Mouse (Mus musculus): Measurements from ENCODE around the gene Gm10643. TPM values are rescaled to one million over a fixed set of nuclear protein-coding genes. Genes with fewer than 3 reads are reported as not detected.

The Gm10643 gene
- polyA plus RNA-seq, 1 experiment from 2014 or later = 1.2 TPM

GRCm38 (mm10) chr8:84076412-84076811, 11.5 kb upstream of the Gm10643 start:
- H3K9ac ChIP-seq (ENCODE audit: low read length) = no peak overlapping the region
- 87% methylated on average over 1 of the region's 1 CpGs for WGBS
- H3K36me3 ChIP-seq (ENCODE audit: control insufficient read depth, insufficient read depth, low read length) = peaks cover 12% of the 10 kb centered on the region
- no peaks in the 10 kb centered on the region for H3K27me3 ChIP-seq (ENCODE audit: control insufficient read depth, insufficient read depth, low read depth, low read length)
- H3K4me3 ChIP-seq (ENCODE audit: low read length) = no peak overlapping the region
- peaks cover 7% of the 10 kb centered on the region for H3K4me1 ChIP-seq (replicated peaks; ENCODE audit: control insufficient read depth, insufficient read depth, low read length)
- no peak overlapping the region for H3K4me2 ChIP-seq (ENCODE audit: low read depth, low read length)
- H3K9me3 ChIP-seq (ENCODE audit: control insufficient read depth, low read length) = no peaks in the 10 kb centered on the region
- ATAC-seq (ENCODE audit: low read depth) = no peak
- no peak overlapping the region for H3K27ac ChIP-seq (ENCODE audit: low read length)

- Histone ChIP-seq H3K9me3 (ENCODE audit: control insufficient read depth, low read length) (no peaks in the 10 kb centered on the region), H3K4me2 (ENCODE audit: low read depth, low read length) (no peak overlapping the region), H3K27me3 (ENCODE audit: control insufficient read depth, insufficient read depth, low read depth, low read length) (no peaks in the 10 kb centered on the region), H3K36me3 (ENCODE audit: control insufficient read depth, insufficient read depth, low read length) (peaks cover 4% of the 10 kb centered on the region; the same call in 1 of the 2 replicates), H3K4me1 (replicated peaks; ENCODE audit: control insufficient read depth, insufficient read depth, low read length) (peaks cover 16% of the 10 kb centered on the region), H3K9ac (ENCODE audit: low read length) (no peak overlapping the region), H3K27ac (ENCODE audit: low read length) (no peak overlapping the region), H3K4me3 (ENCODE audit: low read length) (no peak overlapping the region)
- ATAC-seq (ENCODE audit: low read depth) = no peak
- WGBS = 65% methylated on average over 10 of the region's 10 CpGs
Measured at GRCm38 (mm10) chr8:84073230-84073976, 8.5 kb upstream of the Gm10643 start.

- Histone ChIP-seq H3K9ac (ENCODE audit: low read length) (no peak overlapping the region), H3K4me3 (ENCODE audit: low read length) (no peak overlapping the region), H3K36me3 (ENCODE audit: control insufficient read depth, insufficient read depth, low read length) (peaks cover 4% of the 10 kb centered on the region; the same call in 1 of the 2 replicates), H3K27me3 (ENCODE audit: control insufficient read depth, insufficient read depth, low read depth, low read length) (no peaks in the 10 kb centered on the region), H3K9me3 (ENCODE audit: control insufficient read depth, low read length) (no peaks in the 10 kb centered on the region), H3K27ac (ENCODE audit: low read length) (no peak overlapping the region), H3K4me1 (replicated peaks; ENCODE audit: control insufficient read depth, insufficient read depth, low read length) (peaks cover 26% of the 10 kb centered on the region), H3K4me2 (ENCODE audit: low read depth, low read length) (no peak overlapping the region)
- ATAC-seq (ENCODE audit: low read depth) = no peak
- 86% methylated on average over 10 of the region's 10 CpGs for WGBS
Measured at GRCm38 (mm10) chr8:84072321-84072720, 7.4 kb upstream of the Gm10643 start.

- no peak overlapping the region for H3K4me3 ChIP-seq (ENCODE audit: low read length)
- no peak overlapping the region for H3K4me2 ChIP-seq (ENCODE audit: low read depth, low read length)
- no peak overlapping the region for H3K27ac ChIP-seq (ENCODE audit: low read length)
- ATAC-seq (ENCODE audit: low read depth) = no peak
- WGBS = 54% methylated on average over 3 of the region's 3 CpGs
- H3K4me1 ChIP-seq (replicated peaks; ENCODE audit: control insufficient read depth, insufficient read depth, low read length) = peaks cover 26% of the 10 kb centered on the region
- H3K36me3 ChIP-seq (ENCODE audit: control insufficient read depth, insufficient read depth, low read length) = peaks cover 4% of the 10 kb centered on the region; the same call in 1 of the 2 replicates
- no peak overlapping the region for H3K9ac ChIP-seq (ENCODE audit: low read length)
- no peaks in the 10 kb centered on the region for H3K9me3 ChIP-seq (ENCODE audit: control insufficient read depth, low read length)
- no peaks in the 10 kb centered on the region for H3K27me3 ChIP-seq (ENCODE audit: control insufficient read depth, insufficient read depth, low read depth, low read length)
Measured at GRCm38 (mm10) chr8:84071921-84072320, 7.0 kb upstream of the Gm10643 start.

GRCm38 (mm10) chr8:84070667-84071066, 5.7 kb upstream of the Gm10643 start:
- Histone ChIP-seq H3K27ac (ENCODE audit: low read length) (no peak overlapping the region), H3K36me3 (ENCODE audit: control insufficient read depth, insufficient read depth, low read length) (peaks cover 4% of the 10 kb centered on the region; the same call in 1 of the 2 replicates), H3K4me2 (ENCODE audit: low read depth, low read length) (no peak overlapping the region), H3K4me1 (replicated peaks; ENCODE audit: control insufficient read depth, insufficient read depth, low read length) (peaks cover 26% of the 10 kb centered on the region), H3K9ac (ENCODE audit: low read length) (no peak overlapping the region), H3K27me3 (ENCODE audit: control insufficient read depth, insufficient read depth, low read depth, low read length) (no peaks in the 10 kb centered on the region), H3K4me3 (ENCODE audit: low read length) (no peak overlapping the region), H3K9me3 (ENCODE audit: control insufficient read depth, low read length) (no peaks in the 10 kb centered on the region)
- ATAC-seq (ENCODE audit: low read depth) = no peak
- 78% methylated on average over 2 of the region's 2 CpGs for WGBS

GRCm38 (mm10) chr8:84070241-84070640, 5.3 kb upstream of the Gm10643 start:
- H3K36me3 ChIP-seq (ENCODE audit: control insufficient read depth, insufficient read depth, low read length) = peaks cover 4% of the 10 kb centered on the region; the same call in 1 of the 2 replicates
- H3K4me2 ChIP-seq (ENCODE audit: low read depth, low read length) = no peak overlapping the region
- 74% methylated on average over 5 of the region's 5 CpGs for WGBS
- H3K9ac ChIP-seq (ENCODE audit: low read length) = no peak overlapping the region
- H3K4me3 ChIP-seq (ENCODE audit: low read length) = no peak overlapping the region
- H3K27ac ChIP-seq (ENCODE audit: low read length) = no peak overlapping the region
- no peak for ATAC-seq (ENCODE audit: low read depth)
- H3K4me1 ChIP-seq (replicated peaks; ENCODE audit: control insufficient read depth, insufficient read depth, low read length) = peaks cover 26% of the 10 kb centered on the region
- no peaks in the 10 kb centered on the region for H3K27me3 ChIP-seq (ENCODE audit: control insufficient read depth, insufficient read depth, low read depth, low read length)
- no peaks in the 10 kb centered on the region for H3K9me3 ChIP-seq (ENCODE audit: control insufficient read depth, low read length)

GRCm38 (mm10) chr8:84069750-84070149, 4.8 kb upstream of the Gm10643 start:
- no peak for ATAC-seq (ENCODE audit: low read depth)
- no peak overlapping the region for H3K27ac ChIP-seq (ENCODE audit: low read length)
- H3K36me3 ChIP-seq (ENCODE audit: control insufficient read depth, insufficient read depth, low read length) = no peaks in the 10 kb centered on the region
- H3K9me3 ChIP-seq (ENCODE audit: control insufficient read depth, low read length) = no peaks in the 10 kb centered on the region
- no peak overlapping the region for H3K4me2 ChIP-seq (ENCODE audit: low read depth, low read length)
- peaks cover 26% of the 10 kb centered on the region for H3K4me1 ChIP-seq (replicated peaks; ENCODE audit: control insufficient read depth, insufficient read depth, low read length)
- 57% methylated on average over 2 of the region's 2 CpGs for WGBS
- no peaks in the 10 kb centered on the region for H3K27me3 ChIP-seq (ENCODE audit: control insufficient read depth, insufficient read depth, low read depth, low read length)
- no peak overlapping the region for H3K9ac ChIP-seq (ENCODE audit: low read length)
- H3K4me3 ChIP-seq (ENCODE audit: low read length) = no peak overlapping the region

GRCm38 (mm10) chr8:84069169-84069568, 4.2 kb upstream of the Gm10643 start:
- Histone ChIP-seq H3K4me2 (ENCODE audit: low read depth, low read length) (no peak overlapping the region), H3K4me3 (ENCODE audit: low read length) (no peak overlapping the region), H3K4me1 (replicated peaks; ENCODE audit: control insufficient read depth, insufficient read depth, low read length) (peaks cover 26% of the 10 kb centered on the region), H3K36me3 (ENCODE audit: control insufficient read depth, insufficient read depth, low read length) (no peaks in the 10 kb centered on the region), H3K27me3 (ENCODE audit: control insufficient read depth, insufficient read depth, low read depth, low read length) (no peaks in the 10 kb centered on the region), H3K9me3 (ENCODE audit: control insufficient read depth, low read length) (no peaks in the 10 kb centered on the region), H3K27ac (ENCODE audit: low read length) (0 out of 2 replicates have a peak overlapping the region, but pooled peaks have one; percentile 15), H3K9ac (ENCODE audit: low read length) (no peak overlapping the region)
- 23% methylated on average over 1 of the region's 1 CpGs for WGBS
- no peak for ATAC-seq (ENCODE audit: low read depth)

GRCm38 (mm10) chr8:84068316-84069035, 3.5 kb upstream of the Gm10643 start:
- H3K4me3 ChIP-seq (ENCODE audit: low read length) = no peak overlapping the region
- H3K4me2 ChIP-seq (ENCODE audit: low read depth, low read length) = peak overlapping the region; percentile 45; the same call in 1 of the 2 replicates
- H3K9ac ChIP-seq (ENCODE audit: low read length) = no peak overlapping the region
- H3K27ac ChIP-seq (ENCODE audit: low read length) = 0 out of 2 replicates have a peak overlapping the region, but pooled peaks have one; percentile 15
- no peaks in the 10 kb centered on the region for H3K9me3 ChIP-seq (ENCODE audit: control insufficient read depth, low read length)
- 32% methylated on average over 12 of the region's 12 CpGs for WGBS
- no peaks in the 10 kb centered on the region for H3K27me3 ChIP-seq (ENCODE audit: control insufficient read depth, insufficient read depth, low read depth, low read length)
- ATAC-seq (ENCODE audit: low read depth) = no peak
- H3K4me1 ChIP-seq (replicated peaks; ENCODE audit: control insufficient read depth, insufficient read depth, low read length) = peaks cover 26% of the 10 kb centered on the region
- no peaks in the 10 kb centered on the region for H3K36me3 ChIP-seq (ENCODE audit: control insufficient read depth, insufficient read depth, low read length)
